Mouse (Mus musculus) G1E (cell line): ENCODE data around the gene Ttc39a.

Experiments
- GATA2 ChIP-seq: IDR thresholded peaks from 2 replicates; pipeline ENCODE4 v1.6.1; 2012; ENCODE audit warnings: low read depth, low read length, inconsistent platforms, borderline replicate concordance
- TAL1 ChIP-seq: conservative IDR thresholded peaks from 2 replicates; pipeline ENCODE4 v1.6.1; 2012; ENCODE audit warnings: low read depth, low read length, inconsistent platforms, mixed read lengths

- no peak for TF ChIP-seq GATA2
- no peak for TF ChIP-seq TAL1
Measured at GRCm38 (mm10) chr4:109394314-109395074, 11.9 kb upstream of the Ttc39a start.
